Mouse (Mus musculus) spleen, adult 12 weeks (tissue): ENCODE results near the gene Atl2.

Experiments
- DNase-seq: peaks from one replicate; pipeline ENCODE4 v3.0.0; 2022; ENCODE audit warnings: low spot score

Atl2 gene

GRCm38 (mm10) chr17:79818884-79819283 lies 77.0 kb downstream of the Atl2 start:
- DNase-seq, result no peak

GRCm38 (mm10) chr17:79817995-79818394 lies 77.9 kb downstream of the Atl2 start:
- no peak for DNase-seq

GRCm38 (mm10) chr17:79817551-79817950 lies 78.4 kb downstream of the Atl2 start:
- no peak for DNase-seq

GRCm38 (mm10) chr17:79816896-79817295 lies 79.0 kb downstream of the Atl2 start:
- no peak for DNase-seq

- no peak for DNase-seq
Measured at GRCm38 (mm10) chr17:79810421-79810820, 85.5 kb downstream of the Atl2 start.

GRCm38 (mm10) chr17:79809491-79810316 lies 86.2 kb downstream of the Atl2 start:
- DNase-seq, result no peak

- no peak for DNase-seq
Measured at GRCm38 (mm10) chr17:79807237-79807930, 88.5 kb downstream of the Atl2 start.

GRCm38 (mm10) chr17:79804747-79805146 lies 91.2 kb downstream of the Atl2 start:
- no peak for DNase-seq

GRCm38 (mm10) chr17:79802056-79802455 lies 93.9 kb downstream of the Atl2 start:
- no peak for DNase-seq

- DNase-seq, result no peak
Measured at GRCm38 (mm10) chr17:79798831-79799230, 97.1 kb downstream of the Atl2 start.
